Mouse (Mus musculus) G1E-ER4 (cell line): ENCODE results near the gene Zfp318. TPM values are rescaled to one million over a fixed set of nuclear protein-coding genes. Genes with fewer than 3 reads are reported as not detected.

ENCODE experiments used
- GATA1 ChIP-seq: IDR thresholded peaks from one replicate; pipeline ENCODE4 v1.8.0; 2012; ENCODE audit warnings: low read length, inconsistent platforms
- polyA plus RNA-seq: library from polyadenylated mRNA; stranded (reverse); fragments of >175 nt; gene quantifications from 2 replicates; pipeline ENCODE4 v1.2.3, GENCODE M21; 2012

The Zfp318 gene
- 7.3 and 7.6 TPM in 2 replicates for polyA plus RNA-seq

DNA sequence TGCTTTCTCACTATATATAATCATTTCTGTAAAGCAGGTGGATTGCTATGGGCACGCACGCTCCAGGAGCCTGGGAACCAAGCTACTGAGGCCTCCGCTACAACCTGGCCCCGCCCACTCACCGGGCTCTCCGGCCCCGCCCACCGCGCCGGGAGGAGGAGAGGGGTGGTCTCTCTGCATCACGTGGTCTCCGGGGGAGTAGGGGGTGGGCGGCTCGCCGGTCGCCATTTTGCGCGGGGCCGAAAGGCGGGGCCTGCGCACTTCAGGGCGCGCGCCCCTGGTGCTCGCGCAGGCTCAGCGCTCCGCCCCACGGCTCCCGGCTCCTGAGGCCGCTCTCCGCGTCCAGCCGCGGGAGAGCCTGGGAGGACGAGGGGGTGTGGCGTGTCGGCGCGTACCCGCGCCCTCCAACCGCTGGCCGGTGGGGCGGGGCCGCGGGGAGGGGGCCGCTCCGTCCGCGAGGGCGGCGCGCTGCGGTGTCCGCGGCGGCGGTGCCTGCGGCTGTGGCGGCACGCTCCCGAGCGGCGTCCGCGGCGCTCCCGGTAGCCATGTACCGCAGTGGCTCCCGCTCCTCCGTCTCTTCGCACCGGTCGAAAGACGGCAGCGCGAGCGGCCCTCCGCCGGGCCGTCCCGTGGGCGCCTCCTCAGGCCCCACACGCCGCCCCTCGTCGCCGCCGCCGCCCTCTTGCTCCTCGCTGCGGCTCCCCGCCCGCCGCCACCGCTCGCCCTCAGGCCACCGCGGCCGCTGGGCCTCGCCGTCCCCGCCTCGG lies at the start of gene Zfp318:
Zfp318 (plus strand) TSS at position 438 of the 767 bp plus-strand sequence.
- TF ChIP-seq GATA1 = no peak

DNA sequence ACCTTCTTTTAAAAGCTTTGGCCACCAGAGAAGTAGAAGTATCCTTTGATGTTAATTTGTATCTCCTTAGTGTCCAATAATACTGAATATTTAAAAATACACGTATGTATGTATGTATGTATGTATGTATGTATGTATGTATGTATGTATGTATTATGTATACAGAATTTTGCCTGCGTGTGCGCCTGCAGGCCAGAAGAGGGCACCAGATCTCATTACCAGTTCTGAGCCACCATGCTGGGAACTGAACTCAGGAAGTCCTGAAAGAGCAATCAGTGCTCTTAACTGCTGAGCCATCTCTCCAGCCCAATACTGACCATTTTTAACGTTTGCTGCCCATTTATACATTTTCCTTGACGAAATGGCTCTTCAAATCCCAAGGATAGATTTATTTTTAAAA lies 47.1 kb upstream of the Zfp318 start:
- TF ChIP-seq GATA1 = no peak

DNA sequence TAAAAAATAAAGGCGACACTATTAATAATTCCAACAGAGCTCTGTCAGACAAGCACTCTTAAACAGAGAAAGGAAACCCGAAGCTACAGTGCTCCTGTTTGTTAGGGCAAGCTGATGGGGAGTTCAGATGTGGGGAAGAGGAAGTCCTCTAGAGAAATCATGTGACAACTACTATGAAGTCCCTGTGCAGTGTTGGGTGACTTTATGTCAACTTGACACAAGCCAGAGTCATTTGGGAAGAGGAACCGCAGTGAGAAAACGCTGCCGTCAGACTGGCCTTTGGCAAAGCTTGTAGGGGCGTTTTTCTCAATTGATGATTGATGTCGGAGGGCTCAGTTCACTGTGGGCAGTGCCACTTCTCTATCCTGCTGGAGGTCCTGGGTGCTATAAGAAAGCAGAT lies 42.3 kb upstream of the Zfp318 start:
- TF ChIP-seq GATA1 = no peak

DNA sequence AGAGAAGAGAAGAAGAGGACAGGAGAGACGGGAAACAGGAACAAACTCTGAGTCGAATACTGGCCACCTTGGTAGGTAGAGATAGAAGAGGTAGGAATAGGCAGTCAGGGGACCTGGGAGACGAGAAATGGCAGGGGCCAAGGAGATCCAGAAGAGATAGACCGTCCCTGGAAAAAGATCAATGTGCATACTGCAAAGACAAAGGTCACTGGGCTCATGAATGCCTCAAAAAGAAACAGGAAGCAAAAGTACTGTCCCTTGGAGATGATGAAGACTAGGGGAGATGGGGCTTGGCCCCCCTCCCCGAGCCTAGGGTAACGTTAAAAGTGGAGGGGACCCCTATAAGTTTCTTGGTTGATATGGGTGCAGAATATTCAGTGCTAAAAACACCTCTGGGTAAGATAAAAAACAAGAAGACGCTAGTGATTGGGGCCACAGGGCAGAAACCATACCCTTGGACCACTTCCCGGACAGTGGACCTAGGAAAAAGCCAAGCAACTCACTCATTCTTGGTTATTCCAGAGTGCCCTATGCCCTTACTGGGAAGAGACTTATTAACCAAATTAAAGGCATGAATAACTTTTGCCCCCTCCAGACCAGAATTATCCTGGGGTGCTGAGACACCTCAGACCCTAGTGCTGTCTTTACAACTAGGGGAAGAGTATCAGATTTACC lies 32.4 kb upstream of the Zfp318 start:
- no peak for TF ChIP-seq GATA1

DNA sequence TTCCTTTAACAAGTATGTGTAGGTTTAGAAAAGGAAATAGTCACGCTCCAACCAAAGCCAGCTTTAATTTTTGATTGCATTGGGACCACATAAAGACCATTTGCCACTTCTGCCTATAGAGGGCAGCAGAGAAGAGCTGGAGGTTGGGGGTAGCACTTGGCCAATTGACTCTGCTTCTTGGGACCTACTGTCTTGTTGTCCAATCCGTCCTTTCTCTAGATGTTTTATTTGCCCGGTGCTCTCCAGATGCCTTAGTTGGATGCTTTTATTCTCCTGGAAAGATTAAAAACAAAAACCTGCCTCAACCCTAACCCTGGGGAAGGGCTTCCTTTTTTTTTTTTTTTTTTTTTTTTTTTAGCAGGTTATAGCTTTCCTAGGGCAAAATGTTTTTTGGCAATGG lies 11.7 kb upstream of the Zfp318 start:
- no peak for TF ChIP-seq GATA1

DNA sequence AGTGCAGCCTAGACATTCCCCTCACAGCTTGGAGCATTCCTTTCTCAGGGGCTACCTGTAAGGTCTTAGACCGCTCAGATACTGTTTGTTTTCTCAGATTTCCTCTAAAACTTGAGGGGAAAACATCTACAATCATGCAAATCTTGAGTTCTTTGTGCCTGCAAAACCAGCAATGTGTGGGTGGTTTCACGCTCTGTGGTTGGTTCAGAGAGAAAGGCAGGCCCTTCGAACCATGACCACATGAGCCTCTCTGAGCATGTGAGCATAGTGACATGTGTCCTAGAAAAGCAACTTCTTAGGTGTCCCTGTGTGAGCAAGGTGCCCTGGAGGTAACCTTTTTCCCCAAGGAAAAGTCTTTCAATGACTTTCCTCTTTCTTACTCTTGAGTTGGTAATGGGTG lies 5.0 kb upstream of the Zfp318 start:
- TF ChIP-seq GATA1 = no peak

DNA sequence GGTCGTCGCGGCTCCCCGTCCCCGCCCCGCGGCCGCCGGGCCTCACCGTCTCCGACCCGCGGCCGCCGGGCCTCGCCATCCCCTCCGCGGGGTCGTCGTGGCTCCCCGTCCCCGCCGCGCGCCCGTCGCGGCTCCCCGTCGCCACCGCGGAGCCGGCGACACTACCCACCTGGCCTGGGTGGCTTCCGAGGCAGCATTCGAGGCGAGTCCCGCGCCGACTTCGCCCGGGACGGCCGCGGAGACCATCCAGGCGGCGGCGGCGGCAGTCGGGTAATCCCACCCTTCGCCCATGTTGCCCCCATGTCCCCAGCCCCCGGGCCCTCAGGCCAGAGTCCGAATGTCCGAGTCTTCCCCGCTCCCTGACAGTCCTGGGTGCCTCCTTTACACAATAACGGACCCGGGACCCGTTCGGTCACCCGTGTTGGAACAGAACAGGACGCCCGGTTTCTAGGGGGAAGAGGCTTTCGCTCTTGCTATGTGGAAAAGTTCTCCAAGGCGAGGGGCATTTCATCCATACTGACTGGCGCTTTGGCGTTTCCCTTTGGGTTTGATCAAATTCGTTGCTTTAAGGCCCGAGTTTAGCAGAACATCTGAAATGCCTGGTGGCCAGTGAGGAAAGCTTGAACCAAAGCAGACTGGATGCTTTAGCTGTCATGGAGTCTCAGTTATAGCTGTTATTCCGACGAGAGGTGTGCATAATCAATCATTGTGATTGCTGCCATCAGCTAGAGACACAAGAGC lies 700 bp downstream of the Zfp318 start:
- TF ChIP-seq GATA1 = no peak

DNA sequence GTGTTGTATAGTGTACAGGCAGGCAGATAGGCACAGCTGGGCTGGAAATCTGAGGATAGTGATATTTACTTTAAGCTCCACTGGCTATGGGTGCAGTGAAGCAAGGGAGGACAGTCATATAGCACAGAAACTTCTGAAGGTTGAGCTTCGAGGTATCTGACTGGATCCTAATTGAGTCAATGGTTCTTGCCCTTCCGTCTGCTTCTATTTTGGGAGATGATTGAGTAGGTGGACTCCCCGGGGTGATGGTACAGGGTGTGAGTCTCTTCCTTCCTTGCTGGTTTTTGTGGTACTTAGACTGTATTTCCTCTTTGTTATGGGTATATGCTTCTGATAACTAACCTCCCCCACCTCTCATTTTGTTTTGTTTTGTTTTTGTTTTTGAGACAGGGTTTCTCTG lies 4.7 kb downstream of the Zfp318 start:
- no peak for TF ChIP-seq GATA1

DNA sequence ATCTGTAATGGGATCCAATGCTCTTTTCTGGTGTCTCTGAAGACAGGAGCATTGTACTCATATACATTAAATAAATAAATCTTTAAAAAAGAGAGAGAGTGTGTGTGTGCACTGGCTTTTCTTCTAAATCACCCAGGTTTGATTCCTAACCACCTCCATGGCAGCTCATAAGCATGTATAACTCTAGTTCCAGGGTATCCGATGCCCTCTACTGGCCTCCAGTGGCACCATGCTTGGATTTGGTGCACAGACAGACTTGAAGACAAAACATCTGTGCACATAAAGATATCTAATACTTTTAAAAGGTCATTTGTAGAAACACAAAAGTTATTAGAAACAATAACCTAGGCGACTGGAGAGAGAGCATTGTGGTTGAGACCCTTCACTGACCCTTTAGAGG lies 9.5 kb downstream of the Zfp318 start:
- no peak for TF ChIP-seq GATA1

DNA sequence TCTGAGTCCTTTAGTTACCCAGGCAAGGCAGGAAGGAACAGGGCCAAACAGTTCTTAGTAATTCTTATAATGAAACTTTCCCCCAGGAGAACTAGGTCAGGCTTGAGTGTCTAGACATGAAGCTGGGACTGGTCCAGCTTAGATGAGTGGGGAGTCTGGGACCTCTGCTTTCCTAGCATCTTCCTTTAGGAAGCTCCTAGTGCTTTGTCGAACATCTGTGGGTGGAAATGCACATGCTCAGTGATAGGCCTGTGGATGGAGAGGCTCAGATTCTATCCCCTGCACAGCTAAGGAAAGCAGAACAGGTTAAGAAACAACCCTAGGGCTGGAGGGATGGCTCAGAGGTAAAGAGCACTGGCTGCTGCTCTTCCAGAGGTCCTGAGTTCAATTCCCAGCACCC lies 11.1 kb downstream of the Zfp318 start:
- TF ChIP-seq GATA1 = no peak

DNA sequence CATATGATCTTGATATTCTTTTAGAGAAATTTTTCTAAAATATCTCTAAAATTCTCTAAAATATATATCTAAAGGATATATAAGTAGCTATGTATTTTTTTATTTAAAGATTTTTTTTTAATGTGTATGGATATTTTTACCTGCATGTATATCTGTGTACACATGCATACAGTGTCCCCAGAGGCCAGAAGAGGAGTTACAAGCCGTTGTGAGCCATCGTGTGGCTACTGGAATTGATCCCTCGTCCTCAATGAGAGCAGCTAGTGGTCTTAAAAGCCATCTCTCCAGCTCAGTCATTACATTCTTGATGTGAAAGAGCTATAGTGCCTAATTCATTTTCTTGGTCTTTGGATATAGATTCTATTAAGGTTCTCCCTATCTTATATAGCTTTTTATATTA lies 24.9 kb downstream of the Zfp318 start:
- no peak for TF ChIP-seq GATA1

DNA sequence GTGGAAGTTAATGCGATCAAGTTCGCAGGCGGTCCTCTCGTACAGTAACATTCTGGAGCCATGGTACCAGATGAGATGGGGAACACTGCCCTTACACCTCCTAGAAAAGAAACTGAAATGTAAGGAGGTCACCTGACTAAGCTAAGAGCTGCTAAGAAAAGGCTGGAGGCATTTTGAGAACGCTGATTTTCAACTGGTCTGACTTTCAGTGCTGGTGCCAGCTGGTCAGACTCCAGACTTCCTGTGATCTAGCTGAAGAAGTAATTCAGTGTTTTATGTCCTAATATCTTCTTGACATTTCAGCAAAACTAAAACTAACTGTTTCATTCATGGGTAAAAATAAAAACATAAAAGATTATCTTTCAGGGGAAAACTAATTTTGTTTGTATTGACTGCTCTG lies 35.1 kb downstream of the Zfp318 start:
- no peak for TF ChIP-seq GATA1

DNA sequence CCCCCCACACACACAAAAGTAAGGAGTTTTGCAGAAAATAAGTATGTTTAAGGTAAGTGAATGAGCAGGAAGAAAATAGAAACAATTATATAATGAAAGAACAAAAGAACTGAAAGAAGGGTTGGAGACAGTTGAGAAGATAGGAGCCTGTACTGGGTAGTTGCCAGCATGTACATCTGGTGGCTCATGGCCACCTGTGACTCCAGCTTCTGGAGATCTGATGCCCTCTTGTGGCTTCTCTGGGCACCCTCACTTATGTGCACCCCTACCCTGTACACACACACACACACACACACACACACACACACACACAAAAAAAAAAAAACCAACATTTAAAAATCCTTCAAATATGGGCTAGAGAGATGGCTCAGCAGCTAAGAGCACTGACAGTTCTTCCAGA lies 36.2 kb downstream of the Zfp318 start:
- TF ChIP-seq GATA1 = no peak

DNA sequence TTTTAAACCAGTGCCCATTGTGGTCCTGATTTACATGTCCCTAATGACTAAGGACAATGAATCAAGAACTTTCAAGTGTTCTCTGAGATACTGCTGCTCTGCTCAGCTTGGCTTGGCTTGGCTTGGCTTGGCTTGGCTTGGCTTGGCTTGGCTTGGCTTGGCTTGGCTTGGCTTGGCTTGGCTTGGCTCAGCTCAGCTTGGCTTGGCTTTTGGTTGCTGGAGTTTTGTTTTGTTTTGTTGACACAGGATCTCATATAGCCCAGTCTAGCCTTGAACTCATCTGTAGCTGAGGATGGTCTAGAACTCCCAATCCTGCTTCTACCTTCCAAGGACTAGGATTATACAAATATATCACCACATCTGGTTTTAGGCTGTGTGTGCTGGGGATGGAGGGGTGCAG lies 43.0 kb downstream of the Zfp318 start:
- no peak for TF ChIP-seq GATA1

DNA sequence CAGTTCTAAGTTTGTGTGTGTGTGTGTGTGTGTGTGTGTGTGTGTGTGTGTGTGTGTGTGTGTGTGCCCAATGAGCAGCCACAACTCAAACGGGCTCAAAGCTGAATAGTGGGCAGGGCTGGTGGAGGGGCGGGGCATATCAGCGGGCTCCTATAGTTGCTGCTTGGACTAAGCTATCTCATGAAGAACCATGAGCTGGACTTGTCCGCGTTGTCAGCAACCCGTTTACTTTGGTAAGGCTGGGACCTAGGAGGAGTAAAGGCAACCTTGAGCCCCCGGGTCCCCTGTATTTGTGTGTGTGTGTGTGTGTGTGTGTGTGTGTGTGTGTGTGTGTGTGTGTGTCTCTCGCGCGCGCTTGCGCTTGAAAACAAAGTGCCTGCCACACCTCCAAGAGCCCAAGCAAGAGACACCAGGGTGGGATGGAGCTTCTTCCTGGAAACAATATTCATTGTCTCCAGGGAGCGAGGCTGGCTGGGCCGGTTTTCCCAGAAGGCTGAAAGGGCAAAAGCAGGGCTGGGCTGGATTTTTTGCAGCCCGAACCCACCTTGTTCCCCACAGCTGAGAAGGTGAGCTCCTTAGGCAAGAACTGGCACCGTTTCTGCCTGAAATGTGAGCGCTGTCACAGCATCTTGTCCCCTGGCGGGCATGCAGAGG lies 45.4 kb downstream of the Zfp318 start, which contains the start of gene Crip3:
Crip3 (plus strand) TSS at position 166 of the 654 bp plus-strand sequence.
- TF ChIP-seq GATA1 = no peak

DNA sequence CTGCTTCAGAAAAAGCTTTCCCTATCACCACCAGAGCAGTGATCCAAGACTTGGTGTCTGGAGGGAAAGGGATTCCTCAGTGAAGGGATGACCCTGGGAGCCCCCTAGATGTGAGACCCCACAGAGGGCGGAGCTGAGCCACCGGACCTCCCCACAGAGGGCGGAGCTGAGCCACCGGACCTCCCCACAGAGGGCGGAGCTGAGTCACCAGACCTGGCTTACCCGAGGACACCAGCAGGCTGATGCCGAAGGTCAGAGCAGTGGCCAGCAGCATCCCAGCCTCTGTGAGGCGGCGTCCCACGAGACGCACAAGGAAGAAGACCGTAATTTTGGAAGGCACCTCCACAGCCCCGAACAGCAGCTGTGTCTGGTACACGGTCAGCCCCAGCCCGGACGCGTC lies 50.1 kb downstream of the Zfp318 start:
- TF ChIP-seq GATA1 = no peak
